Mouse (Mus musculus) adipocyte (in vitro differentiated cells): ENCODE results near the gene Syne3.

ENCODE experiments used
- DNase-seq: peaks from one replicate; pipeline ENCODE4 v3.0.0-alpha.2; 2016; ENCODE audit warnings: low spot score

Syne3 gene

DNA sequence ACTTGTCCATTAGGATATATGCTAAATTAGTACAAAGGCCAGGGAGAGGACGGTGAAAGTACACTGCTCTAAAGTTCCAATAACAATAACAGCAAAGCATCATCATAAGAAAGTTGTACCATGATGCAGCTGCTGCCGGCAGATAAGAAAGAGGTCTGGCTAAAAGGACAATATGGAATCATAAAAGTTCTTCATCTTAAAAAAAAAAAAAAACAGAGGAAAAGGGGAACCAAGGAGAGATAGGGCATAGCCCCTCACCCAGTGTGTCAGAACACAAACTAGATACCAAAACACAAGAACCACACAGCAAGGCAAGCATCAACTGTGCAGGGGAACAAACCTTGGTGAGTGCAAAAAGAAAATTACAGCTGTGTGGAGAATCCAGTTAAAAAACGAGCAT lies 117.4 kb downstream of the Syne3 start:
- no peak for DNase-seq

DNA sequence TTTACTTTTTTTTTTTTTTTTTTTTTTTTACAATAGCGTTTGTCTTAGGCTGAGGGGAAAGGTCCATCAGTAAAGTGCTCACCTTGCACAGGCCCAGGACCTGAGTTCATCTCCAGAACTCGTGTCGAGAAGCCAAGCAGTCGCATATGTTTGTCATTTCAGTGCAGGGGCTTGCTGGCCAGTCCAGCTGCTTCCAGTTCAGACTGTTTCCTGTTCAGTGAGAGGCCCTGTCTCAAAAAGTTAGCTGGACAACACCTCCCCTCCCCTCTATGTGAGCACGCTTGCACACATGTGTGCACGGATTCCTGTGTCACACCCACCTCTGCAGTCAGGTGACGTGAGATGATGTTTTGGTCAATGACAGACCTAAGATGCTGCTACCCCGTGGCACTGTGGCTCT lies 119.5 kb downstream of the Syne3 start:
- DNase-seq = no peak

DNA sequence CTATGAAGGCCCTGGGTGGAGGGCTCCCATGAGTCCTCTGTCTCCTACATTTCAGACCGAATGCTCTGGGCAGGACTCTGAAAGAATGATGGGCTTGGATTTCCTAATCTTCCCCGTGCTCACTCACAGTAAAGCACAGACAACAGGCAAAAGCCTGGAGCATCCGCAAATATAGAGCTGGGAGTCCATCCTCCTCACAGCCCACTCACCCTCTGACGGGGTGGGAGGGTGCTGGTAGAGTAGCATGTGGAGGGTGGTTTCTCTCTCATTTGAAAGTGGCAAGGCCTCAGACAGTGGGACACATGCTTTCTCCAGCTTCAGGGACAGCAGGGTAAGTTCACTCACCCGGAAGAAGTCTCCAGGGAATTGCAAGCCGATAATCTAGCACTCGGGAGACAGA lies 123.5 kb downstream of the Syne3 start:
- DNase-seq = no peak

DNA sequence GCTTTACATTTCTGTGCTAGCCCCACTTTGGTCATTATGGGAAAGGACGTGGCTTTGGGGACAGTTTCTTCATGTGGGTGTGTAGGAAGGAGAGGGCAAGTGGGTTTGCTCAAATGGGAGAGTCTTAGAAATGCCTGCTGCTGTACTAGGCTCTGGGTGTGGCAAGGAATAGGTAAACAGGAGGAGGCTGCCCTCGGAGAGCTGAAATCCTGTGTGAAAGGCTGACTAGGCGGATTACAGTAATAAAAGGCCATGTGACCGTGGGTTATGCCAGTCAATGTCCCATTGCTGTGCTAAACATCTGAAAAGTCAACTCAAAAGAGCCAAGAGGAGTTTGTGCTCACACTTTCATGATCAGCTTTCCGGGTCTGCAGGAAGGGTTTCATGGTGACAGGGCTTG lies 127.1 kb downstream of the Syne3 start:
- peak; percentile 12 for DNase-seq

DNA sequence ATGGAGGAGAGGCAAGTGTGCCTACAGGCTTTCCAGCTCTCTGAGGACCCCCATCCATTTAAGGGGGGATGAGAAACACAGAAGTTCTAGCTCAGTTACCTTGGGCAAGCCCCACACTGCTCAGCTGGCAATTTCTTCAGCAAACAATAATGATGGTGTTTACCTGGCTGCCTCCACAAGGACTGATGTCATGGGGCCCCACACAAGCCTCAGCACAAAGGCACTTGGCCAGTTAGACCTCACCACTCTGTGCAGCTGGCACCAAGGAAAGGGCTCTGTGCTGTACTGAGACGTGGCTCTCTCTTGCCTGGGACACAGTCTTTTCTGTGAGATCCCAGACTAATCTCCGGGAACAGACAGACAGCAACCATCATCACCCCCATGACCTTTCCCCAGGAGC lies 127.5 kb downstream of the Syne3 start:
- no peak for DNase-seq

DNA sequence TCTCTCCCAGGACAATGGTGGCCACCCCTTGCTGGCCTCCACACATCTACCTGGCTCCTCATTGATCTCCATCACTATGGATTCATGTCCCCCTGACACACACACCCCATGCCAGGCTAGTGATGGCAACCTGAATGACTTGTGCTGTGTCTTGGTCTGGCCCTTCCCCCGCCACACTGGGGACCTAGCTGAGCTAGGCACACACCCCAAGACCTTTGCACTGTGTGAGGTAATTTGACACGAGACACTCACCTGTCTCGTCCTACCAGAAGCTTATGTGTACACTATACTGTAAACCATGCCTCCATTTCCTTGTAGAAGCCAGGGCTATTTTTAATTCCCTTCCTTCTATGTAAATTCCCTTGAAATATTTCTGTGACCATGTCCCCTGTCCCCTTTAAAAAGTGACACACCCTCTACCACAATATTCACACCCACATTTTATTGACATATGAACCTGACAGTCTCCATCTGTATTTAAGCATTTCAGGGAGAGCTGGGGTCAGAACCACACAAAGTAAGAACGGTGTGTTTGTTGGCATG lies 128.0 kb downstream of the Syne3 start:
- no peak for DNase-seq

DNA sequence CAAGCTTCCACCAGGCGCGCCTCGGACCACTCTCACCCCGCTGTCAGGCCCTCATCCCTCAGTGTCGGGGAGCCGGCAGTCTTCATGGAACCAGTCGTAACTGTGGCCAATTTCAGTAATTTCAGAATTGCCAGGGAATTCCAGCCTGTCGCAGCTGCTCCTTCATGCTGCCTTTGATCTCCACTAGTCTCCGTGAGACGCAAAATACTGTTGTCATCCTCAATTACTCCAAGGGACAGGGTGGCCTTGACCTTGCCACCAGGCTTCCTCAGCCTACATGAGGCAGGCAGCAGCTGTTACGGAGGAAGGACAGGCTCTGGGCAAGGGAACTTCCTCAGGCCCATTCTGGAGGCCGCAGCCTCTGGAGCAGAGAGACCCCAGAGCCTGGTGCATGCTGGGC lies 129.2 kb downstream of the Syne3 start:
- no peak for DNase-seq
